Mouse (Mus musculus) limb, embryonic 14.5 days (tissue): Measurements from ENCODE around the gene Lrp2. TPM values are rescaled to one million over a fixed set of nuclear protein-coding genes. Genes with fewer than 3 reads are reported as not detected.

Experiments
- ATAC-seq: fragments of 200-750 bp; cut with Nextera tagmentation; 2 replicates; pipeline ENCODE4 v1.8.0; 2017; ENCODE audit warnings: low read depth, moderate number of reproducible peaks, moderate TSS enrichment; ENCODE audit not compliant: low FRiP score
- DNase-seq: peaks from one replicate; pipeline ENCODE4 v3.0.0-alpha.2; 2015; ENCODE audit warnings: low spot score
- H3K27ac ChIP-seq: fragments of 300-500 bp; sonication (generic); replicated peaks from 2 replicates; pipeline ENCODE4 v1.5.1; 2014; ENCODE audit warnings: low read depth, mild to moderate bottlenecking, low read length, moderate library complexity, mixed read lengths
- H3K27me3 ChIP-seq: fragments of 300-500 bp; sonication (generic); 2 replicates; pipeline ENCODE4 v1.6.1; 2014; ENCODE audit warnings: low read length, mixed read lengths; ENCODE audit not compliant: control insufficient read depth, insufficient read depth
- H3K36me3 ChIP-seq: fragments of 300-500 bp; sonication (generic); 2 replicates; pipeline ENCODE4 v1.6.1; 2014; ENCODE audit warnings: mild to moderate bottlenecking, low read length, moderate library complexity, mixed read lengths; ENCODE audit not compliant: control insufficient read depth, insufficient read depth
- H3K4me1 ChIP-seq: fragments of 300-500 bp; sonication (generic); 2 replicates; pipeline ENCODE4 v1.6.1; 2014; ENCODE audit warnings: antibody characterized with exemption, low read length, mixed read lengths; ENCODE audit not compliant: control insufficient read depth, insufficient read depth
- H3K4me2 ChIP-seq: fragments of 300-500 bp; sonication (generic); replicated peaks from 2 replicates; pipeline ENCODE4 v1.6.1; 2014; ENCODE audit warnings: low read depth, mild to moderate bottlenecking, low read length, moderate library complexity; ENCODE audit not compliant: severe bottlenecking
- H3K4me3 ChIP-seq: fragments of 300-500 bp; sonication (generic); replicated peaks from 2 replicates; pipeline ENCODE4 v1.5.1; 2014; ENCODE audit warnings: low read length
- H3K9ac ChIP-seq: fragments of 300-500 bp; sonication (generic); 2 replicates; pipeline ENCODE4 v1.6.1; 2014; ENCODE audit warnings: mild to moderate bottlenecking, low read depth, low read length, moderate library complexity; ENCODE audit not compliant: severe bottlenecking
- H3K9me3 ChIP-seq: fragments of 300-500 bp; sonication (generic); 2 replicates; pipeline ENCODE4 v1.6.1; 2016; ENCODE audit warnings: low read length; ENCODE audit not compliant: control insufficient read depth
- POLR2A ChIP-seq: fragments of 200-500 bp; IDR thresholded peaks from 2 replicates; pipeline ENCODE4 v1.8.0; 2012; ENCODE audit warnings: inconsistent platforms, mild to moderate bottlenecking, moderate library complexity, borderline replicate concordance; ENCODE audit not compliant: insufficient read depth, insufficient read length; ENCODE audit errors: extremely low read depth
- WGBS: fragments of 180-500 bp; shearing (Covaris S2); extraction: QIAGEN DNeasy Blood & Tissue Kit; methylation state at CpG from one replicate; pipeline ENCODE4 v1.1.7; 2014; 5-methylcytosine and 5-hydroxymethylcytosine counted together
- polyA plus RNA-seq, 2 experiments: library from polyadenylated mRNA; depleted of rRNA in 1 of 2; stranded (reverse) in 1 of 2; unstranded in 1 of 2; fragments of >200 nt; fragmentation: Nextera tagmentation in 1 of 2; extraction: Ambion mirVana in 1 of 2; gene quantifications; 2 replicates each; pipeline versions ENCODE4 v1.2.1 to v1.2.3; 2012 to 2014

Lrp2 gene
- polyA plus RNA-seq, 2 experiments: 0.01 to 0.09 TPM

DNA sequence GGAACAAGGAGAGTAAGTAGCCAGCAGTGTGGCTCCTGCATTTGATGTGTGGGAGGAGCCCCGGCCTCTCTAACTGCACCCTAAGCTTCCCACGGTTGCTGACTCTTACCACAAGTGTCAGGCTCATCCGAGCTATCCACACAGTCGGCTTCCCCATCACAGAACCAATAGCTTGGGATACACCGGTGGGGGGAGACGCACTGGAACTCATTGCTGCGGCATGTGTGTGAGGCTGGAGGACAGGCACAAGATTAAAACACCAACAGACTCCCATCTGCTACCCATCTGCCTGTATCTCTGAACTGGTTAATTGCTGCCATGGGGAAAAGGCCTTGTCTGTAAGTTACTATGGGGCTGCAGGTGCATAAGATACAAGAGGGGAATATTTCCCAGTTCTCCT, 109.0 kb downstream of the Lrp2 start:
- Histone ChIP-seq H3K9ac (no peak overlapping the region), H3K4me2 (no peak overlapping the region), H3K27me3 (no peaks in the 10 kb centered on the region), H3K36me3 (no peaks in the 10 kb centered on the region), H3K4me3 (no peak overlapping the region), H3K9me3 (no peaks in the 10 kb centered on the region), H3K27ac (no peak overlapping the region), H3K4me1 (no peaks in the 10 kb centered on the region)
- 65% methylated on average over 7 of the region's 7 CpGs for WGBS
- no peak for TF ChIP-seq POLR2A
- no peak for DNase-seq
- ATAC-seq: no peak

DNA sequence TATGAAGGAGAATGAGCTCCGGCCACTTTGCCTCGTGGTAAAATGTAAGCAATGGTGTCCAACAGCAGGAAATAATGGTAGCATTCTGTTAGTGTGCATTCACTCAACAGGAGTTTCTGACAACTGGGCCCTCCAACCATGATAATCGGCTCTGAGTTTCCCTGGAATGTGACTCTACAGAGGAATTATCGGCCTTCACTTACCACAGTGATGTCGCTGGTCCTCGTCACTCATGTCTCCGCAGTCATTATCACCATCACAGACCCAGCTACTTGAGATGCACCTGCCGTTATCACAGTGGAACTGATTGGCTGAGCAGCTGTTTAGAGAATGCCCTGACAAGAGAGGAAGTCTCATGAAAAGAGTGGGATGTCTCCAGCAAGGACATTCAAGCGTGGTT, 110.7 kb downstream of the Lrp2 start:
- Histone ChIP-seq H3K9ac (no peak overlapping the region), H3K4me1 (no peaks in the 10 kb centered on the region), H3K27ac (no peak overlapping the region), H3K27me3 (no peaks in the 10 kb centered on the region), H3K4me3 (no peak overlapping the region), H3K9me3 (no peaks in the 10 kb centered on the region), H3K36me3 (no peaks in the 10 kb centered on the region), H3K4me2 (no peak overlapping the region)
- WGBS: 86% methylated on average over 9 of the region's 9 CpGs
- TF ChIP-seq POLR2A: no peak
- ATAC-seq (no peak), DNase-seq (no peak)

DNA sequence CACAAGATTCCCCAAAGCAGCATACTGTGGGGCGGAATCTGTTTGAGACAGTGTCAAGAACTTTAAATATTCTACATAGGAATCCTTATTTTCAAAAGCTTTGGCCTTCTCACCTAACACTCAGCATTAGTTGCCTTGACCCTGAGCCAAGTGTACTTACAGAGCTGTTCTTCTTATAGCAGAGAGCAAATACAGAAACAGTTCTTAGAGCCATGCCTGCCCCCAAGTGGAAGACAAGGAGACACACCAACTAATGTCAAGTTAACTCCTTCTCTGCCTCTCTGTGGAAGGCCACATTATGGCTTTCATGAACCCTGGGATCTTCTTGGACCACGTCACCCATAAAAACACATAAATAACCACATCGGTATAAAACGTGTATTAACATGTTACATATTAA, 114.0 kb downstream of the Lrp2 start:
- no peaks in the 10 kb centered on the region for H3K36me3 ChIP-seq
- no peak overlapping the region for H3K27ac ChIP-seq
- DNase-seq (peak; percentile 46), ATAC-seq (peak; percentile 60)
- H3K27me3 ChIP-seq: no peaks in the 10 kb centered on the region
- H3K4me3 ChIP-seq: no peak overlapping the region
- no peak overlapping the region for H3K4me2 ChIP-seq
- TF ChIP-seq POLR2A: no peak
- no peaks in the 10 kb centered on the region for H3K4me1 ChIP-seq
- H3K9ac ChIP-seq: no peak overlapping the region
- 72% methylated on average over 4 of the region's 4 CpGs for WGBS
- no peaks in the 10 kb centered on the region for H3K9me3 ChIP-seq

DNA sequence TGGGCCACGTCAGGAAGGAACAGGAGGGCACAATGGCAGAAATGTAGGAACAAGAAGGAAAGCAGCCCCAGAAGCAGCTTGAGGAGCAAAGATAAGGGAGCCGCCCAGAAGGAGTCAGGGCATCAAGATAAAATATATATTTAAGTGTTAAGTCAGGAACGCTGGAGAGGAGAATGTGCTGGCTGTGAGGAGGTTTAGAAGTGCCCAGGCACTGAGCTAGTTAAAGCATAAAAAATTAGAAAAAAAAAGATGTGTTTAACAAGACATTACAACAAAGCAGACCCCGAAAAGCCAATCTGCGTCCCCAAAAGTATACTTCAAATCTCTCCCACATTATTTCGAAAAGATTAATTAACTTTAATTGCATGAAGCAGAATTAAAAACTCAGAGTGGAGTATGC, 122.3 kb downstream of the Lrp2 start:
- no peaks in the 10 kb centered on the region for H3K36me3 ChIP-seq
- H3K27me3 ChIP-seq: no peaks in the 10 kb centered on the region
- DNase-seq: no peak
- WGBS: 74% methylated on average over 6 of the region's 6 CpGs
- ATAC-seq: no peak
- no peak overlapping the region for H3K9ac ChIP-seq
- TF ChIP-seq POLR2A: no peak
- no peak overlapping the region for H3K4me3 ChIP-seq
- no peak overlapping the region for H3K27ac ChIP-seq
- no peaks in the 10 kb centered on the region for H3K4me1 ChIP-seq
- H3K9me3 ChIP-seq: no peaks in the 10 kb centered on the region
- no peak overlapping the region for H3K4me2 ChIP-seq

DNA sequence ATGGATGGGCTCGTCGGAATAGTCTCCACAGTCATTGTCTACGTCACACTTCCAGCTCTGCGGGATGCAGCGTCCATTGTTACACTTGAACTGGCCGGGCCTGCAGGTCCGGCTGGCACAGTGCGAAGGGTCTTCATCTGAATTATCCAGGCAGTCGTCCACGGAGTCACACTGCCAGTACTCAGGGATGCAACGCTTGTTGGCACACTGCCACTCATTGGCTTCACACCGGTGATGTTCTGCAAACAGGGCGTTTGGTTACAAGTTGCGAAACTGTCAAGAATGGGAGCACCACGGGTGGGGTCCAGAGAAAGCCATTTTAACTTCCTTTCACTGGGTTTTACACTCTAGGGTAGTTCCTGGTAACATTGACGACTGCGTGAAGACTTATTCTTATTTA, 126.4 kb downstream of the Lrp2 start:
- no peak for TF ChIP-seq POLR2A
- WGBS: 92% methylated on average over 17 of the region's 17 CpGs
- no peak overlapping the region for H3K9ac ChIP-seq
- H3K4me2 ChIP-seq: no peak overlapping the region
- no peaks in the 10 kb centered on the region for H3K9me3 ChIP-seq
- no peak for DNase-seq
- no peaks in the 10 kb centered on the region for H3K4me1 ChIP-seq
- H3K36me3 ChIP-seq: no peaks in the 10 kb centered on the region
- no peak overlapping the region for H3K27ac ChIP-seq
- ATAC-seq: no peak
- H3K27me3 ChIP-seq: no peaks in the 10 kb centered on the region
- H3K4me3 ChIP-seq: no peak overlapping the region

DNA sequence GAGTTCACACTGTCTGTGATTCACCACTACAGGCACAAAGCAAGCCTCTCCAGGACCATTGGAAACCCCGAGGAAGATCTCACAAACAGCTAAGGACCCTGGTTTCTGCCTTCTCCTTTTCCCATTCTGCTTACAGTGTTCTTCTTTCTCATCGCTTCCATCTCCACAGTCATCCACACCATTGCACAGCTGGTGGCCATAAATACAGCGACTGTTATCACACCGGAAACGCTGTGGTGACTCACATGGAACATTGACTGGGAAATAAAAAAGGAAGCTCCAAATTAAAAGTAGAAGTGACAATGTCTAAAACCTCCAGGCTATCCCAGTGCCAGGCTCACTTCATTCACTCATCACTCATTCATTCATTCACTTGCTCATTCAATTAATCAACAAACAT, 134.7 kb downstream of the Lrp2 start:
- no peak overlapping the region for H3K9ac ChIP-seq
- ATAC-seq: no peak
- DNase-seq: no peak
- no peaks in the 10 kb centered on the region for H3K36me3 ChIP-seq
- H3K4me2 ChIP-seq: no peak overlapping the region
- no peak overlapping the region for H3K27ac ChIP-seq
- no peak overlapping the region for H3K4me3 ChIP-seq
- WGBS: 85% methylated on average over 5 of the region's 5 CpGs
- H3K9me3 ChIP-seq: no peaks in the 10 kb centered on the region
- no peak for TF ChIP-seq POLR2A
- H3K4me1 ChIP-seq: no peaks in the 10 kb centered on the region
- H3K27me3 ChIP-seq: no peaks in the 10 kb centered on the region
